Mouse (Mus musculus): ENCODE measurements around the gene Rps27a. TPM values are rescaled to one million over a fixed set of nuclear protein-coding genes. Genes with fewer than 3 reads are reported as not detected.

Rps27a gene
- polyA plus RNA-seq, 1 experiment from 2014 or later = 771 TPM

- no peak overlapping the region for H3K4me2 ChIP-seq (replicated peaks)
- WGBS = 94% methylated on average over 10 of the region's 10 CpGs
- peaks cover 40% of the 10 kb centered on the region for H3K36me3 ChIP-seq
- H3K4me3 ChIP-seq = no peak overlapping the region
- H3K27ac ChIP-seq = no peak overlapping the region
- no peak overlapping the region for H3K9ac ChIP-seq
- H3K4me1 ChIP-seq = no peaks in the 10 kb centered on the region
- H3K9me3 ChIP-seq (replicated peaks) = no peaks in the 10 kb centered on the region
- no peak for ATAC-seq (ENCODE audit: low FRiP score)
- no peaks in the 10 kb centered on the region for H3K27me3 ChIP-seq
Observed at GRCm38 (mm10) chr11:29503948-29504893, 43.7 kb downstream of the Rps27a start.

- WGBS = 82% methylated on average over 3 of the region's 3 CpGs
Observed at GRCm38 (mm10) chr11:29496962-29497361, 50.9 kb downstream of the Rps27a start.

More at GRCm38 (mm10) chr11:29496962-29497361, 50.9 kb downstream of the Rps27a start:
- Histone ChIP-seq H3K36me3 (peaks cover 36% of the 10 kb centered on the region), H3K4me2 (replicated peaks) (no peak overlapping the region), H3K27me3 (no peaks in the 10 kb centered on the region), H3K4me1 (no peaks in the 10 kb centered on the region), H3K27ac (no peak overlapping the region), H3K9me3 (replicated peaks) (no peaks in the 10 kb centered on the region), H3K4me3 (no peak overlapping the region), H3K9ac (no peak overlapping the region)
- ATAC-seq (ENCODE audit: low FRiP score) = no peak

Other genes starting within 250 kb of the Rps27a start
- 82.6 and 89.8 TPM in 2 replicates for gene Ccdc88a, start 174.5 kb downstream of the Rps27a start, polyA plus RNA-seq (2016; fragmentation: Nextera tagmentation; extraction: Ambion mirVana)
- gene Prorsd1, start 33.1 kb downstream of the Rps27a start, polyA plus RNA-seq (2016; fragmentation: Nextera tagmentation; extraction: Ambion mirVana) = 19.0 and 19.6 TPM in 2 replicates
- gene Mtif2, start 21.7 kb downstream of the Rps27a start, polyA plus RNA-seq (2016; fragmentation: Nextera tagmentation; extraction: Ambion mirVana) = 54.7 and 54.8 TPM in 2 replicates
- gene Clhc1, start 159 bp downstream of the Rps27a start, polyA plus RNA-seq (2016; fragmentation: Nextera tagmentation; extraction: Ambion mirVana) = 0.29 TPM in 1 of 2 replicates, not detected in the other
- 115 and 117 TPM in 2 replicates for gene Rtn4, start 144.8 kb upstream of the Rps27a start, polyA plus RNA-seq (2016; fragmentation: Nextera tagmentation; extraction: Ambion mirVana)

All from hindbrain, embryonic 12.5 days (tissue).